Mouse (Mus musculus) ES-E14 (cell line): ENCODE measurements at regions not wholly inside any gene's neighbourhood (a gene's known extent, or its start where the extent isn't known, plus 50 kb on each side); places are given as distances from the start of the nearest gene placed in this dataset.

ENCODE experiments used
- HCFC1 ChIP-seq: IDR thresholded peaks from 2 replicates; pipeline ENCODE4 v1.6.1; 2012; ENCODE audit warnings: low read length, inconsistent platforms, borderline replicate concordance; ENCODE audit not compliant: insufficient read depth
- ZNF384 ChIP-seq: IDR thresholded peaks from 2 replicates; pipeline ENCODE4 v1.6.1; 2012; ENCODE audit warnings: low read depth, low read length, inconsistent platforms

DNA sequence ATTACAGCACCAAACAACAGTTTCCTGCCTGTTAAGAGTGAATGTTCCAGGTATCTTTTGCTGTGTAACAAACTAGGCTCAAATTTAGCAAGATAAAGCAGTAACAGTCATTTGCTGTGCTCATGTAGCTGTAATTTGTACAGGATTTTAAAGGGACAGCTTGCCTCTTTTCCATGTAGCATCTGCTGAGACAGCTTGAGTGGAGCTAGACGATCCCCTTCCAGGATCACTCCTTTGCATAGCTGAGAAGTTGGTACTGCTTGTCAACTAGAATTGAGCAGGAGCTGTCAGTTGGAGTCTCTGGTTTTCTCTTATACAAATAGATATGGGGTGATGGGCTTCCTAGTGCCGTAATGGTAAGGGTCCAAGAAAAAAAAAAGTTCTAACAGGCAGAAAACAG, 744.0 kb downstream of the Ntrk3 start:
- TF ChIP-seq HCFC1 = no peak
- TF ChIP-seq ZNF384 = no peak
